Mouse (Mus musculus): ENCODE results near the gene Tmem213.

GRCm38 (mm10) chr6:38118341-38118740, 9.3 kb downstream of the Tmem213 start:
- TF ChIP-seq EP300 (IDR thresholded peaks at IDR 0.05; ENCODE audit: low read depth) (no peak), CTCF (IDR thresholded peaks at IDR 0.05; ENCODE audit: low read depth) (no peak)
